Mouse (Mus musculus): ENCODE data around the gene Snx10.

The Snx10 gene

GRCm38 (mm10) chr6:51585980-51586379 lies 62.3 kb downstream of the Snx10 start:
- peak; percentile 80 to 84 for DNase-seq (ENCODE audit: low spot score in 2 of 2)

GRCm38 (mm10) chr6:51587266-51587665 lies 63.6 kb downstream of the Snx10 start:
- no peak for DNase-seq (ENCODE audit: low spot score in 2 of 2)

GRCm38 (mm10) chr6:51591264-51591663 lies 67.6 kb downstream of the Snx10 start:
- no peak for DNase-seq (ENCODE audit: low spot score in 2 of 2)

- no peak for DNase-seq (ENCODE audit: low spot score in 2 of 2)
Measured at GRCm38 (mm10) chr6:51591844-51592243, 68.1 kb downstream of the Snx10 start.

GRCm38 (mm10) chr6:51592356-51593115 lies 68.8 kb downstream of the Snx10 start:
- DNase-seq (ENCODE audit: low spot score in 2 of 2), result peak; percentile 98

GRCm38 (mm10) chr6:51593446-51594035 lies 69.8 kb downstream of the Snx10 start:
- DNase-seq (ENCODE audit: low spot score in 2 of 2), result no peak

GRCm38 (mm10) chr6:51594516-51594915 lies 70.8 kb downstream of the Snx10 start:
- no peak for DNase-seq (ENCODE audit: low spot score in 2 of 2)

GRCm38 (mm10) chr6:51598058-51598457 lies 74.4 kb downstream of the Snx10 start:
- no peak for DNase-seq (ENCODE audit: low spot score in 2 of 2)

GRCm38 (mm10) chr6:51600412-51600811 lies 76.7 kb downstream of the Snx10 start:
- DNase-seq (ENCODE audit: low spot score in 2 of 2), result no peak

- DNase-seq (ENCODE audit: low spot score in 2 of 2), result no peak
Measured at GRCm38 (mm10) chr6:51602341-51602740, 78.6 kb downstream of the Snx10 start.

- DNase-seq (ENCODE audit: low spot score in 2 of 2), result no peak
Measured at GRCm38 (mm10) chr6:51603691-51604090, 80.0 kb downstream of the Snx10 start.

- no peak for DNase-seq (ENCODE audit: low spot score in 2 of 2)
Measured at GRCm38 (mm10) chr6:51606245-51606644, 82.5 kb downstream of the Snx10 start.

GRCm38 (mm10) chr6:51606803-51607202 lies 83.1 kb downstream of the Snx10 start:
- no peak for DNase-seq (ENCODE audit: low spot score in 2 of 2)

- no peak for DNase-seq (ENCODE audit: low spot score in 2 of 2)
Measured at GRCm38 (mm10) chr6:51611621-51612020, 87.9 kb downstream of the Snx10 start.

GRCm38 (mm10) chr6:51612371-51613051 lies 88.8 kb downstream of the Snx10 start:
- peak; percentile 81 to 82 for DNase-seq (ENCODE audit: low spot score in 2 of 2)

- no peak for DNase-seq (ENCODE audit: low spot score in 2 of 2)
Measured at GRCm38 (mm10) chr6:51613661-51614060, 90.0 kb downstream of the Snx10 start.

GRCm38 (mm10) chr6:51626843-51627242 lies 103.1 kb downstream of the Snx10 start:
- DNase-seq (ENCODE audit: low spot score in 2 of 2), result no peak

- no peak for DNase-seq (ENCODE audit: low spot score in 2 of 2)
Measured at GRCm38 (mm10) chr6:51629671-51630070, 106.0 kb downstream of the Snx10 start.

GRCm38 (mm10) chr6:51630184-51630583 lies 106.5 kb downstream of the Snx10 start:
- DNase-seq (ENCODE audit: low spot score in 2 of 2), result no peak

GRCm38 (mm10) chr6:51632928-51633662 lies 109.4 kb downstream of the Snx10 start:
- no peak for DNase-seq (ENCODE audit: low spot score in 2 of 2)

- no peak for DNase-seq (ENCODE audit: low spot score in 2 of 2)
Measured at GRCm38 (mm10) chr6:51633663-51634362, 110.1 kb downstream of the Snx10 start.

Measured in right cerebral cortex, postnatal 10 days (tissue).